Mouse (Mus musculus) limb, embryonic 15.5 days (tissue): ENCODE results near the gene Adamts20. TPM values are rescaled to one million over a fixed set of nuclear protein-coding genes. Genes with fewer than 3 reads are reported as not detected.

Source experiments
- ATAC-seq: fragments of 200-750 bp; cut with Nextera tagmentation; 2 replicates; pipeline ENCODE4 v1.8.0; 2017; ENCODE audit warnings: low read depth, moderate TSS enrichment; ENCODE audit not compliant: insufficient number of reproducible peaks, low FRiP score, low TSS enrichment
- H3K27ac ChIP-seq: fragments of 300-500 bp; sonication (generic); 2 replicates; pipeline ENCODE4 v1.5.1; 2015; ENCODE audit warnings: moderate library complexity, mild to moderate bottlenecking, inconsistent platforms
- H3K27me3 ChIP-seq: fragments of 300-500 bp; sonication (generic); 2 replicates; pipeline ENCODE4 v1.6.1; 2015; ENCODE audit warnings: inconsistent platforms
- H3K36me3 ChIP-seq: fragments of 300-500 bp; sonication (generic); 2 replicates; pipeline ENCODE4 v1.6.1; 2015; ENCODE audit warnings: inconsistent platforms
- H3K4me1 ChIP-seq: fragments of 300-500 bp; sonication (generic); 2 replicates; pipeline ENCODE4 v1.6.1; 2015; ENCODE audit warnings: inconsistent platforms
- H3K4me2 ChIP-seq: fragments of 300-500 bp; sonication (generic); 2 replicates; pipeline ENCODE4 v1.6.1; 2015; ENCODE audit warnings: mild to moderate bottlenecking, inconsistent platforms
- H3K4me3 ChIP-seq: fragments of 300-500 bp; sonication (generic); 2 replicates; pipeline ENCODE4 v1.5.1; 2015; ENCODE audit warnings: mild to moderate bottlenecking, inconsistent platforms
- H3K9ac ChIP-seq: fragments of 300-500 bp; sonication (generic); 2 replicates; pipeline ENCODE4 v1.6.1; 2015; ENCODE audit warnings: inconsistent platforms
- H3K9me3 ChIP-seq: fragments of 300-500 bp; sonication (generic); 2 replicates; pipeline ENCODE4 v1.6.1; 2016; ENCODE audit warnings: inconsistent platforms
- WGBS: fragments of 180-500 bp; shearing (Covaris S2); methylation state at CpG from one replicate; pipeline ENCODE4 v1.1.7; 2015; 5-methylcytosine and 5-hydroxymethylcytosine counted together
- polyA plus RNA-seq: library from polyadenylated mRNA; unstranded; fragments of >200 nt; fragmentation: Nextera tagmentation; extraction: Ambion mirVana; gene quantifications from 2 replicates; pipeline ENCODE4 v1.2.1, GENCODE M21; 2015

Gene Adamts20
- polyA plus RNA-seq, 1 experiment from 2014 or later: 4.3 TPM

- Histone ChIP-seq H3K4me3 (no peak overlapping the region), H3K36me3 (no peaks in the 10 kb centered on the region), H3K4me2 (no peak overlapping the region), H3K4me1 (peaks cover 8% of the 10 kb centered on the region; the same call in 1 of the 2 replicates), H3K9me3 (no peaks in the 10 kb centered on the region), H3K27ac (no peak overlapping the region), H3K27me3 (no peaks in the 10 kb centered on the region), H3K9ac (no peak overlapping the region)
- ATAC-seq: no peak
- 58% methylated on average over 7 of the region's 7 CpGs for WGBS
Measured at GRCm38 (mm10) chr15:94477287-94477686, 12.1 kb upstream of the Adamts20 start.

GRCm38 (mm10) chr15:94475975-94476374 is 10.8 kb upstream of the Adamts20 start:
- Histone ChIP-seq H3K4me1 (peaks cover 8% of the 10 kb centered on the region; the same call in 1 of the 2 replicates), H3K27me3 (no peaks in the 10 kb centered on the region), H3K4me2 (no peak overlapping the region), H3K27ac (no peak overlapping the region), H3K36me3 (no peaks in the 10 kb centered on the region), H3K4me3 (no peak overlapping the region), H3K9me3 (no peaks in the 10 kb centered on the region), H3K9ac (no peak overlapping the region)
- no peak for ATAC-seq
- 76% methylated on average over 5 of the region's 5 CpGs for WGBS

- Histone ChIP-seq H3K4me3 (no peak overlapping the region), H3K4me1 (no peaks in the 10 kb centered on the region), H3K9ac (no peak overlapping the region), H3K27me3 (no peaks in the 10 kb centered on the region), H3K27ac (no peak overlapping the region), H3K9me3 (no peaks in the 10 kb centered on the region), H3K36me3 (no peaks in the 10 kb centered on the region), H3K4me2 (no peak overlapping the region)
- 70% methylated on average over 5 of the region's 5 CpGs for WGBS
- ATAC-seq: no peak
Measured at GRCm38 (mm10) chr15:94470361-94470760, 5.1 kb upstream of the Adamts20 start.

DNA sequence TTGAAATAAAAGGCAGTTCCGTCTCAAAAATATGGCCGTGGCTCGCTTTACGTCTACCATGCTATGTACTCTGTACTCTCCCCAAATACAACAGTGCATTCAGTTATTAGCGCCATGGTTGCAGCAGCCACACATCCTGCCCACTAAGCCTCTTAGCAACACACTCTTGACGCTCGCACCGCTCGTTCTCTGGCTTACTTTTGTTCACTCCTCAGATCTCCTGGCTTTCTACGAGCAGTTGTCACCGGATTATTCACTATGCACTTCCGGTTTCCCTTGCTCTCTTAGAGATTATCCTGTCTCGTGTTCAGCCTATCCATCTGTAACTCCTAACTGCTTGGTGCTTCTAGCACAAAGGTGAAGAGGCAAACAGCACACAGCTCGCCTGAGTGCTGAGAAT is 337 bp downstream of the Adamts20 start:
- H3K27ac ChIP-seq: no peak overlapping the region
- WGBS: 78% methylated on average over 14 of the region's 14 CpGs
- H3K4me2 ChIP-seq: no peak overlapping the region
- H3K36me3 ChIP-seq: no peaks in the 10 kb centered on the region
- no peaks in the 10 kb centered on the region for H3K4me1 ChIP-seq
- H3K9me3 ChIP-seq: no peaks in the 10 kb centered on the region
- no peaks in the 10 kb centered on the region for H3K27me3 ChIP-seq
- H3K4me3 ChIP-seq: no peak overlapping the region
- no peak for ATAC-seq
- H3K9ac ChIP-seq: no peak overlapping the region

DNA sequence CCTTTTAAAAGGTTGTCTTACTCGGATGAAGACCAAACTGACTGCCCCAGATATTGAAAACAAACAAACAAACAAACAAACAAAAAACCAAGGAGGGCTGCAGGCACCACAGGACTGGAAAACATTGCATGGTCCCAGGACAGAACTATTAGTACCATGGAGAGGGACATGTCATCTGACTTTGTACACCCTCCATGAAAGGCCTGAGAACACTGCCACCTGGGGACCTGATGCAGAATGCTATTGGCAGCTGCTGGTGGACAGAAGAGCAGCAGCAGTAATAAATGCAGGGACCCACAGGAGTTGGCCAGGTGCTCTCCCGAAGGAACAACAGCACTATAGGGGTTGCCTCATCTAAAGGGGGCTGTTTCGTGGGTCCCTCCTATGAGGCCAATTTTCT is 2.0 kb downstream of the Adamts20 start:
- H3K27ac ChIP-seq: no peak overlapping the region
- ATAC-seq: no peak
- WGBS: 65% methylated on average over 3 of the region's 3 CpGs
- H3K27me3 ChIP-seq: no peaks in the 10 kb centered on the region
- no peak overlapping the region for H3K9ac ChIP-seq
- H3K4me3 ChIP-seq: no peak overlapping the region
- no peak overlapping the region for H3K4me2 ChIP-seq
- no peaks in the 10 kb centered on the region for H3K4me1 ChIP-seq
- H3K36me3 ChIP-seq: no peaks in the 10 kb centered on the region
- H3K9me3 ChIP-seq: no peaks in the 10 kb centered on the region

GRCm38 (mm10) chr15:94462206-94462605 is 3.0 kb downstream of the Adamts20 start:
- ATAC-seq: no peak
- WGBS: 40% methylated on average over 3 of the region's 3 CpGs
- no peak overlapping the region for H3K4me3 ChIP-seq
- H3K4me1 ChIP-seq: peaks cover 5% of the 10 kb centered on the region; the same call in 1 of the 2 replicates
- no peaks in the 10 kb centered on the region for H3K27me3 ChIP-seq
- no peak overlapping the region for H3K9ac ChIP-seq
- H3K27ac ChIP-seq: no peak overlapping the region
- H3K9me3 ChIP-seq: no peaks in the 10 kb centered on the region
- no peaks in the 10 kb centered on the region for H3K36me3 ChIP-seq
- H3K4me2 ChIP-seq: no peak overlapping the region

DNA sequence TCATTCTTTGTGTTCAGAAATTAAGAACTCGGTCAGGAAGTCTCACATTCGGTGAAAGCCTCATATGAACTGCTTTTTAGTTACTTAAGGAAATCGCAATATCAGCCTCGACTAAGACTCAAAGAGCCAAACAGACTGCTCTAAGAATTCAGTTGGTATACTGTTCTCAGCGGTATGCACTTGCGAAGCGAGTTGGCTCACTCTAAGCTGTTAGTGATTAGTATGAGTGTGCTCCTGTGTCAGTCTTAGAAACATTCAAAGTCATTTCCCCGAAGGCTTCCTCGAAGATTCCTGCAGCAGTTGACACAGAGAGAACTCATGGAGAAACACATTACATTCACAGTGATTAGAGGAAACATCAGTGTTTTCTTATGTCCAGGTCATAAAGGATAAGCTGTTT is 4.1 kb downstream of the Adamts20 start:
- 45% methylated on average over 9 of the region's 9 CpGs for WGBS
- H3K9me3 ChIP-seq: no peaks in the 10 kb centered on the region
- H3K9ac ChIP-seq: no peak overlapping the region
- no peak overlapping the region for H3K4me3 ChIP-seq
- no peak for ATAC-seq
- H3K36me3 ChIP-seq: no peaks in the 10 kb centered on the region
- no peak overlapping the region for H3K27ac ChIP-seq
- no peaks in the 10 kb centered on the region for H3K27me3 ChIP-seq
- peaks cover 5% of the 10 kb centered on the region; the same call in 1 of the 2 replicates for H3K4me1 ChIP-seq
- no peak overlapping the region for H3K4me2 ChIP-seq

DNA sequence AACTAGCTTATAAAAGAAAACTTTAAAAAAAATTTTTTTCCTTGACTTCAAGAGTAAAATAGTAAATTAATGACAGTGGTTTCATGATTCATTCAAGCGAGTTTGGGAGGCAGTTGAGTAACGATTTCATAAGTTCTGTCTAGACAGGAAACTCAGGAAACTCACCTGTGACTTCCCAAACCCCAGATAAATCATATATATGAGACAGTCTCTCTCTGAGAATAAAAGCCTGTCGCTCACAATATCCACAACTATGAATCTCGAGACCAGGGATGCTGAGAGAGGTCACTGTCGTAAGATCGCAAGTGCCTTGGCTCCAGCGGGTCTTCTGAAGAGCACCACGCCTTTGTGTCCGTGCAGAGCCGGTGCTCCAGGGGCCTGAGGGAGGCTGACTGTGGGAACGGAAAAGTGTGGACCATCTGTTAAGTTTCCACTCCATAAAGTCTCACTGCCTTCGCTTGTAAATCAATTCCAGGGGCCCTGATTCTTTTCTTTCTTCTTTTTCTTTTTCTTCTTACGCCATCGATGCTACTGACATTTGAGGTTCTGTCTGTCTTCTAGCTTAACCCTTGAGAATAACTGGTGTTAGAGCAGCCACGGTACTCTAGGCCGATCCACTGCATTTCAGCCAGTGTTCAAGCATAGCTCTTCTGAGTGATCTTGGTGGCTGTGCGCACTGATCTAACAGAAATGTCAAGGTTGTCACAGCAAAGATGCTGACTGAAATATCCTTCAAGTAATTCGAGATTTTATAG is 7.4 kb downstream of the Adamts20 start:
- Histone ChIP-seq H3K36me3 (no peaks in the 10 kb centered on the region), H3K9me3 (no peaks in the 10 kb centered on the region), H3K27me3 (no peaks in the 10 kb centered on the region), H3K27ac (0 out of 2 replicates have a peak overlapping the region, but pooled peaks have one; percentile 4), H3K4me1 (peaks cover 5% of the 10 kb centered on the region; the same call in 1 of the 2 replicates), H3K4me3 (no peak overlapping the region), H3K9ac (no peak overlapping the region), H3K4me2 (no peak overlapping the region)
- WGBS: 33% methylated on average over 18 of the region's 18 CpGs
- no peak for ATAC-seq

- no peaks in the 10 kb centered on the region for H3K27me3 ChIP-seq
- no peak overlapping the region for H3K4me3 ChIP-seq
- no peak overlapping the region for H3K4me2 ChIP-seq
- ATAC-seq: no peak
- no peak overlapping the region for H3K27ac ChIP-seq
- H3K4me1 ChIP-seq: peaks cover 2% of the 10 kb centered on the region; the same call in 1 of the 2 replicates
- no peak overlapping the region for H3K9ac ChIP-seq
- 84% methylated on average over 5 of the region's 5 CpGs for WGBS
- H3K9me3 ChIP-seq: no peaks in the 10 kb centered on the region
- H3K36me3 ChIP-seq: no peaks in the 10 kb centered on the region
Measured at GRCm38 (mm10) chr15:94452848-94453247, 12.4 kb downstream of the Adamts20 start.

GRCm38 (mm10) chr15:94451600-94451999 is 13.6 kb downstream of the Adamts20 start:
- Histone ChIP-seq H3K36me3 (no peaks in the 10 kb centered on the region), H3K9me3 (no peaks in the 10 kb centered on the region), H3K27ac (no peak overlapping the region), H3K4me2 (no peak overlapping the region), H3K4me1 (no peaks in the 10 kb centered on the region), H3K9ac (no peak overlapping the region), H3K4me3 (no peak overlapping the region), H3K27me3 (no peaks in the 10 kb centered on the region)
- WGBS: 52% methylated on average over 8 of the region's 8 CpGs
- no peak for ATAC-seq

GRCm38 (mm10) chr15:94444437-94445136 is 20.6 kb downstream of the Adamts20 start:
- ATAC-seq: peak; percentile 62; the same call in 1 of the 2 replicates
- H3K9ac ChIP-seq: no peak overlapping the region
- no peaks in the 10 kb centered on the region for H3K9me3 ChIP-seq
- 0 out of 2 replicates have a peak overlapping the region, but pooled peaks have one; percentile 10 for H3K4me2 ChIP-seq
- H3K27me3 ChIP-seq: no peaks in the 10 kb centered on the region
- WGBS: 19% methylated on average over 8 of the region's 8 CpGs
- peak overlapping the region; percentile 82 for H3K27ac ChIP-seq
- peaks cover 15% of the 10 kb centered on the region for H3K4me1 ChIP-seq
- H3K36me3 ChIP-seq: no peaks in the 10 kb centered on the region
- no peak overlapping the region for H3K4me3 ChIP-seq

DNA sequence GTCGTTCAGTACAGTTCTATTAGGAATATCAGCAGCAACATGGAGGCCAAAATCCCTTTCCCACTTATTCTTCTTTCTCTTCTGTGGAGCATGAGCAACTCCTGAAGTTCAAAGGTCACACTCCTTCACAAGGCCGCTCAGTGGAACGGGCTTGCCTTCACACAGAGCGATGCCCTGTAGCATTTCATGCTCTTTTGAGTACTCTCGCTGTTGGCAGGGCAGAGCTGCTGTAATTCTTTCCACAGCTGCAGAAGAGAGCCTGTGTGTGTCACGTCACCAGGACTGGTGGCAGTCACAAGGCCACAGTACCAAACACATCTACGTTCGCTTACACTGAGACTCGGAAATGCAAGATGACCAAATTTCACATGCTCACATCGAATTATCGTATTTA is 21.2 kb downstream of the Adamts20 start:
- Histone ChIP-seq H3K36me3 (no peaks in the 10 kb centered on the region), H3K9me3 (no peaks in the 10 kb centered on the region), H3K4me1 (peaks cover 15% of the 10 kb centered on the region), H3K27ac (peak overlapping the region; percentile 82), H3K4me2 (no peak overlapping the region), H3K9ac (no peak overlapping the region), H3K27me3 (no peaks in the 10 kb centered on the region), H3K4me3 (no peak overlapping the region)
- WGBS: 51% methylated on average over 11 of the region's 11 CpGs
- peak; percentile 77 for ATAC-seq
